In the genomic region with DNA sequence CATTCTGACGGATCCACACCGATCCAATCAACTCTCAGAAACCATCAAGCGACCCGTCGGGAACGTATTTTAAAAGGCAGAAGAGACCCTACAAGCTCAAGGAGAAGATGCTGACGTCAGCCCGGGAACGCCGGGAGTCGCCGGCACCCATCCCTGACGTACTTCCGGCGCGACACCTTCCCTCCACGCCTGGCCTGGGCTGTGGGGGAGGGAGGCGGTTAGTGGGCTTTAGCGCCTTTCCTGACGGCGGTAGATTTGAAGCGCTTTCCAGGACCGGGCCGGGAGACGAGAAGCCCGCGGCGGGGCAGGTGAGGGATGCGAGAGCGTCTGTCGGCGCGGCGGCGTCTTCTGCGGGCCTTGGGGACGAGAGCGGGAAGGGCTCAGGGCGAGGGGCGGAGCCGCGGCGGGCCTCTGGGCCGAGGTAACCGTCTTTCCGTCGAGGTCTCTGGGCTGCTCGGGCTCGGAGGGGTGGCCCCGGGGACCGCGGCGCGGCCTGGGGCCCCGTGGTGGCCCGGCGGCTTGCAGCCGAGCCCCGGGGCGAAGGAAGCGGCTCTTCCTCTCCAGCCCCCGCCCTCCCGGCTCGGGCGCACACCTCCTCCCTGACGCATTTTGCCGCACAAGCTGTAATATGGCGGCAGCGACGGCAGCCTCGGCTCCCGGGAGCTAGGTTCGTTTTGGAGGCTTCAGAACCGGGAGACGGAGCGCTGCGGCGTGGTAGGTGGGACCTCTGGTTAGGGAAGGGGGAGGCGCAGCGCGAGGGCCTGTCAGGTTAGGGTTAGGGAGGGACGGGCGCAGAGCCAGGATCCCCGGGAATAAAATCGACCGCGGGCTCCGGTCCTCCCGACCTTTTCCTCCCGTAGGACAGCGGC, we compare ENCODE assay signal across 8 mouse cellular contexts. TPM values are rescaled to one million over a fixed set of nuclear protein-coding genes. Genes with fewer than 3 reads are reported as not detected.
A peak's percentile ranks its signal among the peaks of the same experiment; 100 is the strongest.
DNase-seq lines count a peak whose midpoint lies in the region; ATAC-seq and TF ChIP-seq lines count a peak whose summit lies in the region.

No protein-coding gene starts in this region.

- peaks cover 22% of the 10 kb centered on the region for H3K4me1 ChIP-seq in forebrain, embryonic 15.5 days
- H3K4me1 ChIP-seq in lung, adult 2 months (ENCODE audit: control insufficient read depth, insufficient read depth, low read length), result peaks cover 5% of the 10 kb centered on the region

- peak; percentile 97 for ATAC-seq in forebrain, embryonic 15.5 days (replicated peaks)
- ATAC-seq in neutrophil, adult 5-6 weeks (ENCODE audit: extremely low read depth, insufficient number of reproducible peaks, low FRiP score, poor library complexity, severe bottlenecking), result peak; percentile 88

- peak; percentile 95 for DNase-seq in ES-CJ7 (ENCODE audit: low read depth, low spot score)
- peak; percentile 90 for DNase-seq in cerebellum, adult 11 months
- peak; percentile 80 for DNase-seq in heart, postnatal 25 days (ENCODE audit: low spot score)
- DNase-seq in layer of hippocampus, adult 18-20 months (ENCODE audit: low spot score in 2 of 2), result peak; percentile 89 to 96
- DNase-seq in lung, adult 2 months, result peak; percentile 95
- DNase-seq in thymus, adult 18-20 months, result peak; percentile 76 to 81

- WGBS in forebrain, embryonic 15.5 days, result under 1% methylated on average over 87 of the region's 91 CpGs
- WGBS in lung, adult 2 months, result under 1% methylated on average over 91 of the region's 91 CpGs

- no peaks in the 10 kb centered on the region for H3K36me3 ChIP-seq in forebrain, embryonic 15.5 days

- peak overlapping the region; percentile 84 for H3K9ac ChIP-seq in forebrain, embryonic 15.5 days (replicated peaks)

- no peak for TF ChIP-seq CTCF in lung, adult 2 months (IDR thresholded peaks at IDR 0.05; ENCODE audit: insufficient read depth, low read length)

- H3K4me3 ChIP-seq in forebrain, embryonic 15.5 days, result peak overlapping the region; percentile 97
- peak overlapping the region; percentile 96 for H3K4me3 ChIP-seq in lung, adult 2 months (replicated peaks; ENCODE audit: extremely low read depth, low read depth, low read length)

- intact Hi-C loops in heart, postnatal 25 days (cut with DNase I), result loop anchor here (5.0 kb wide), 1 partner anchor 76 kb away; a partner anchor contains a TSS

- peaks cover 3% of the 10 kb centered on the region; the same call in 1 of the 2 replicates for H3K27me3 ChIP-seq in forebrain, embryonic 15.5 days

- H3K9me3 ChIP-seq in forebrain, embryonic 15.5 days, result no peaks in the 10 kb centered on the region

- H3K27ac ChIP-seq in forebrain, embryonic 15.5 days (replicated peaks), result peak overlapping the region; percentile 88

- peak; percentile 67; the same call in 1 of the 2 replicates for TF ChIP-seq POLR2A in lung, adult 2 months (IDR thresholded peaks at IDR 0.05; ENCODE audit: borderline replicate concordance, extremely low read depth, low read depth, low read length)

- H3K4me2 ChIP-seq in forebrain, embryonic 15.5 days (replicated peaks), result peak overlapping the region; percentile 74

RNA-seq across cellular contexts. Expression of a gene that starts 0.5 kb away (rescaled TPM):
- 129 and 138 TPM in 2 replicates for polyA plus RNA-seq in forebrain, embryonic 15.5 days (2015; fragmentation: Nextera tagmentation; extraction: Ambion mirVana)
- total RNA-seq in heart, postnatal 25 days (2021), result 10 to 100 TPM; 37.2 to 38.7 TPM
- total RNA-seq in layer of hippocampus, adult 18-20 months (2021), result 10 to 100 TPM; 66.3 to 66.9 TPM
- 1.2 and 2.2 TPM in 2 replicates for polyA plus RNA-seq in lung, adult 2 months (2012; rRNA removed)
- total RNA-seq in neutrophil, adult 5-6 weeks (2017), result 81.8 and 105 TPM in 2 replicates

RNA-seq across cellular contexts. Expression of a gene that starts 9.6 kb away (rescaled TPM):
- 14.2 and 15.4 TPM in 2 replicates for polyA plus RNA-seq in forebrain, embryonic 15.5 days (2015; fragmentation: Nextera tagmentation; extraction: Ambion mirVana)
- 10 to 100 TPM; 27.8 to 29.6 TPM for total RNA-seq in heart, postnatal 25 days (2021)
- total RNA-seq in layer of hippocampus, adult 18-20 months (2021), result 10 to 100 TPM; 16.9 to 17.3 TPM
- 3.4 and 4.3 TPM in 2 replicates for polyA plus RNA-seq in lung, adult 2 months (2012; rRNA removed)
- 11.9 and 13.6 TPM in 2 replicates for total RNA-seq in neutrophil, adult 5-6 weeks (2017)

RNA-seq across cellular contexts. Expression of a gene that starts 53.0 kb away (rescaled TPM):
- 0.20 and 0.25 TPM in 2 replicates for polyA plus RNA-seq in forebrain, embryonic 15.5 days (2015; fragmentation: Nextera tagmentation; extraction: Ambion mirVana)
- total RNA-seq in heart, postnatal 25 days (2021), result 10 to 100 TPM; 69.8 to 78.5 TPM
- under 1 TPM; 0.25 to 0.47 TPM for total RNA-seq in layer of hippocampus, adult 18-20 months (2021)
- polyA plus RNA-seq in lung, adult 2 months (2012; rRNA removed), result 0.35 and 5.1 TPM in 2 replicates
- not detected in 2 replicates for total RNA-seq in neutrophil, adult 5-6 weeks (2017)

Comparison
In these comparisons a context has a peak if more than half of its experiments do, and no peak if none do; other contexts are left out.
1. Peak in every context shown above with its lines: DNase-seq, ATAC-seq, H3K4me3 ChIP-seq and H3K27ac ChIP-seq.
2. RNA of a gene that starts 53.0 kb away (total RNA-seq): 69.8 to 78.5 TPM in heart, postnatal 25 days; 0.25 to 0.47 TPM in layer of hippocampus, adult 18-20 months and not detected in neutrophil, adult 5-6 weeks; every median in the first group is over 10 times any median in the second.